In genomic region chr11:98296277-98296676, GRCm38 (mm10) we compare ENCODE assay signal across 8 mouse cellular contexts. TPM values are rescaled to one million over a fixed set of nuclear protein-coding genes. Genes with fewer than 3 reads are reported as not detected.
DNase-seq lines count a peak whose midpoint lies in the region; ATAC-seq lines count a peak whose summit lies in the region.
"Had no signal": no experiment of that assay in that cellular context is flagged by ENCODE, and none has a peak within 500 bp of the region (broad histone marks: within the 10 kb centered on the region; RNA-seq: fewer than 3 reads in every experiment).

No protein-coding gene starts in this region.

- WGBS in midbrain, embryonic 10.5 days = 3% methylated on average over 5 of the region's 5 CpGs
- WGBS in midbrain, embryonic 15.5 days = 2% methylated on average over 5 of the region's 5 CpGs
- WGBS in hindbrain, embryonic 10.5 days = 2% methylated on average over 5 of the region's 5 CpGs
- WGBS in liver, embryonic 16.5 days (ENCODE audit: insufficient replicate concordance) = 7% methylated on average over 5 of the region's 5 CpGs

- no peak overlapping the region for H3K9ac ChIP-seq in midbrain, embryonic 15.5 days
- H3K9ac ChIP-seq in liver, embryonic 16.5 days (ENCODE audit: low read depth, low read length) = no peak overlapping the region

- no peaks in the 10 kb centered on the region for H3K9me3 ChIP-seq in midbrain, embryonic 10.5 days (replicated peaks)
- H3K9me3 ChIP-seq in midbrain, embryonic 15.5 days = no peaks in the 10 kb centered on the region
- H3K9me3 ChIP-seq in hindbrain, embryonic 10.5 days = no peaks in the 10 kb centered on the region
- no peaks in the 10 kb centered on the region for H3K9me3 ChIP-seq in liver, embryonic 16.5 days (replicated peaks; ENCODE audit: control insufficient read depth, low read length)

- no peaks in the 10 kb centered on the region for H3K36me3 ChIP-seq in midbrain, embryonic 10.5 days
- no peaks in the 10 kb centered on the region for H3K36me3 ChIP-seq in midbrain, embryonic 15.5 days (replicated peaks)
- no peaks in the 10 kb centered on the region for H3K36me3 ChIP-seq in hindbrain, embryonic 10.5 days
- H3K36me3 ChIP-seq in liver, embryonic 16.5 days (ENCODE audit: control insufficient read depth, insufficient read depth) = no peaks in the 10 kb centered on the region

- H3K27ac ChIP-seq in midbrain, embryonic 10.5 days (replicated peaks) = no peak overlapping the region
- no peak overlapping the region for H3K27ac ChIP-seq in midbrain, embryonic 15.5 days
- no peak overlapping the region for H3K27ac ChIP-seq in hindbrain, embryonic 10.5 days
- peak overlapping the region; percentile 84 for H3K27ac ChIP-seq in liver, embryonic 16.5 days (ENCODE audit: low read length)
- H3K27ac ChIP-seq: macrophage had no signal

- peaks cover 81% of the 10 kb centered on the region for H3K27me3 ChIP-seq in midbrain, embryonic 10.5 days (ENCODE audit: low read depth, poor library complexity, severe bottlenecking)
- H3K27me3 ChIP-seq in midbrain, embryonic 15.5 days (replicated peaks) = peaks cover 16% of the 10 kb centered on the region; the same call in 1 of the 2 replicates
- H3K27me3 ChIP-seq in hindbrain, embryonic 10.5 days (ENCODE audit: insufficient read depth, poor library complexity, severe bottlenecking) = peaks cover 82% of the 10 kb centered on the region
- peaks cover 42% of the 10 kb centered on the region for H3K27me3 ChIP-seq in liver, embryonic 16.5 days (ENCODE audit: control insufficient read depth, insufficient read depth, low read depth, low read length)

- H3K4me1 ChIP-seq in midbrain, embryonic 10.5 days = peaks cover 61% of the 10 kb centered on the region
- H3K4me1 ChIP-seq in midbrain, embryonic 15.5 days = peaks cover 33% of the 10 kb centered on the region
- H3K4me1 ChIP-seq in hindbrain, embryonic 10.5 days (replicated peaks) = peaks cover 59% of the 10 kb centered on the region
- no peaks in the 10 kb centered on the region; the same call in 1 of the 2 replicates for H3K4me1 ChIP-seq in liver, embryonic 16.5 days (ENCODE audit: control insufficient read depth, low read depth, low read length)

- no peak overlapping the region for H3K4me3 ChIP-seq in midbrain, embryonic 10.5 days
- no peak overlapping the region for H3K4me3 ChIP-seq in midbrain, embryonic 15.5 days
- peak overlapping the region; percentile 9; the same call in 1 of the 2 replicates for H3K4me3 ChIP-seq in hindbrain, embryonic 10.5 days
- H3K4me3 ChIP-seq in liver, embryonic 16.5 days (ENCODE audit: low read depth, low read length) = no peak overlapping the region

- peak; percentile 72 for DNase-seq in midbrain, embryonic 10.5 days (ENCODE audit: low spot score)
- DNase-seq in cerebellum, postnatal 10 days = peak; percentile 71 to 77
- DNase-seq in hindbrain, embryonic 10.5 days (ENCODE audit: low spot score) = peak; percentile 67
- DNase-seq in right cerebral cortex, postnatal 25 days = peak; percentile 63
- no peak for DNase-seq in gastrocnemius, adult 8-10 months (ENCODE audit: low spot score in 2 of 2)

- H3K4me2 ChIP-seq in midbrain, embryonic 15.5 days = no peak overlapping the region
- no peak overlapping the region for H3K4me2 ChIP-seq in liver, embryonic 16.5 days (ENCODE audit: low read depth, low read length)

- no peak for ATAC-seq in midbrain, embryonic 15.5 days (replicated peaks)
- no peak for ATAC-seq in liver, embryonic 16.5 days (ENCODE audit: low read depth)

RNA-seq across cellular contexts. Expression of gene Neurod2, which starts 33.2 kb away (rescaled TPM):
- 0.05 and 0.09 TPM in 2 replicates for polyA plus RNA-seq in midbrain, embryonic 10.5 days (2016; fragmentation: Nextera tagmentation; extraction: Ambion mirVana)
- polyA plus RNA-seq in midbrain, embryonic 15.5 days (2015; fragmentation: Nextera tagmentation; extraction: Ambion mirVana) = 6.5 and 9.0 TPM in 2 replicates
- polyA plus RNA-seq in hindbrain, embryonic 10.5 days (2016; fragmentation: Nextera tagmentation; extraction: Ambion mirVana) = 0.07 and 0.13 TPM in 2 replicates
- polyA plus RNA-seq in liver, embryonic 16.5 days (2015; fragmentation: Nextera tagmentation; extraction: Ambion mirVana) = not detected in 2 replicates
- total RNA-seq in gastrocnemius, adult 8-10 months (2022) = not detected
- polyA plus RNA-seq: macrophage had no signal

RNA-seq across cellular contexts. Expression of gene Ppp1r1b, which starts 51.9 kb away (rescaled TPM):
- polyA plus RNA-seq in midbrain, embryonic 10.5 days (2016; fragmentation: Nextera tagmentation; extraction: Ambion mirVana) = 1.0 and 1.6 TPM in 2 replicates
- polyA plus RNA-seq in midbrain, embryonic 15.5 days (2015; fragmentation: Nextera tagmentation; extraction: Ambion mirVana) = 2.0 and 4.0 TPM in 2 replicates
- polyA plus RNA-seq in hindbrain, embryonic 10.5 days (2016; fragmentation: Nextera tagmentation; extraction: Ambion mirVana) = 1.0 and 1.3 TPM in 2 replicates
- 0.79 and 1.9 TPM in 2 replicates for polyA plus RNA-seq in liver, embryonic 16.5 days (2015; fragmentation: Nextera tagmentation; extraction: Ambion mirVana)
- total RNA-seq in gastrocnemius, adult 8-10 months (2022) = under 1 TPM in 3 of 4 experiments, not detected in 1; 0.27 to 0.90 (median 0.44) TPM
- polyA plus RNA-seq: macrophage had no signal

Comparison
In these comparisons a context has a peak if more than half of its experiments do, and no peak if none do; other contexts are left out.
1. DNase-seq: peak in midbrain, embryonic 10.5 days (single experiment), cerebellum, postnatal 10 days (2 of 2), hindbrain, embryonic 10.5 days (single experiment) and right cerebral cortex, postnatal 25 days (single experiment); none in gastrocnemius, adult 8-10 months (0 of 2).